Mouse (Mus musculus): ENCODE data around the gene Smdt1. TPM values are rescaled to one million over a fixed set of nuclear protein-coding genes. Genes with fewer than 3 reads are reported as not detected.
"Not testable (repeated sequence)": the region's sequence is repeated elsewhere in the genome, so short reads cannot be mapped to it uniquely, and the experiment has no call there.

The Smdt1 gene
- polyA plus RNA-seq, 1 experiment from 2014 or later = 324 TPM

GRCm38 (mm10) chr15:82358431-82359260 is 19.9 kb downstream of the Smdt1 start:
- no peaks in the 10 kb centered on the region for H3K9me3 ChIP-seq
- no peak overlapping the region for H3K9ac ChIP-seq (replicated peaks)
- no peak overlapping the region for H3K27ac ChIP-seq
- WGBS = 68% methylated on average over 22 of the region's 22 CpGs
- H3K4me1 ChIP-seq (replicated peaks) = peaks cover 6% of the 10 kb centered on the region
- H3K27me3 ChIP-seq = no peaks in the 10 kb centered on the region
- no peaks in the 10 kb centered on the region for H3K36me3 ChIP-seq
- H3K4me2 ChIP-seq (replicated peaks) = no peak overlapping the region
- ATAC-seq = no peak
- no peak overlapping the region for H3K4me3 ChIP-seq (replicated peaks)

GRCm38 (mm10) chr15:82361459-82362018 is 22.8 kb downstream of the Smdt1 start:
- Histone ChIP-seq H3K27me3 (no peaks in the 10 kb centered on the region), H3K4me2 (replicated peaks) (no peak overlapping the region), H3K9me3 (no peaks in the 10 kb centered on the region), H3K4me1 (replicated peaks) (no peaks in the 10 kb centered on the region), H3K27ac (no peak overlapping the region), H3K9ac (replicated peaks) (no peak overlapping the region), H3K36me3 (no peaks in the 10 kb centered on the region), H3K4me3 (replicated peaks) (no peak overlapping the region)
- WGBS = 79% methylated on average over 11 of the region's 11 CpGs
- no peak for ATAC-seq

GRCm38 (mm10) chr15:82362234-82362633 is 23.5 kb downstream of the Smdt1 start:
- H3K4me2 ChIP-seq (replicated peaks) = no peak overlapping the region
- no peak overlapping the region for H3K27ac ChIP-seq
- no peak overlapping the region for H3K4me3 ChIP-seq (replicated peaks)
- no peak overlapping the region for H3K9ac ChIP-seq (replicated peaks)
- H3K27me3 ChIP-seq = no peaks in the 10 kb centered on the region
- ATAC-seq = no peak
- no peaks in the 10 kb centered on the region for H3K36me3 ChIP-seq
- 96% methylated on average over 4 of the region's 4 CpGs for WGBS
- H3K4me1 ChIP-seq (replicated peaks) = no peaks in the 10 kb centered on the region
- H3K9me3 ChIP-seq = no peaks in the 10 kb centered on the region

- H3K9me3 ChIP-seq; H3K9ac ChIP-seq (replicated peaks); H3K4me1 ChIP-seq (replicated peaks); H3K4me2 ChIP-seq (replicated peaks); H3K27me3 ChIP-seq; ATAC-seq; H3K4me3 ChIP-seq (replicated peaks); H3K36me3 ChIP-seq; H3K27ac ChIP-seq: not testable (repeated sequence)
- 84% methylated on average over 7 of the region's 12 CpGs for whole genome bisulfite sequencing
Observed at GRCm38 (mm10) chr15:82363801-82364200, 25.0 kb downstream of the Smdt1 start.

GRCm38 (mm10) chr15:82364561-82364960 is 25.8 kb downstream of the Smdt1 start:
- H3K9me3 ChIP-seq; H3K27ac ChIP-seq; ATAC-seq; H3K9ac ChIP-seq (replicated peaks); H3K4me2 ChIP-seq (replicated peaks); H3K27me3 ChIP-seq; H3K4me1 ChIP-seq (replicated peaks); H3K36me3 ChIP-seq; H3K4me3 ChIP-seq (replicated peaks): not testable (repeated sequence)
- 13% methylated on average over 6 of the region's 9 CpGs for WGBS

GRCm38 (mm10) chr15:82368146-82368545 is 29.4 kb downstream of the Smdt1 start:
- H3K4me2 ChIP-seq (replicated peaks) = no peak overlapping the region
- no peaks in the 10 kb centered on the region for H3K4me1 ChIP-seq (replicated peaks)
- H3K36me3 ChIP-seq = no peaks in the 10 kb centered on the region
- no peak overlapping the region for H3K27ac ChIP-seq
- H3K27me3 ChIP-seq = no peaks in the 10 kb centered on the region
- 95% methylated on average over 4 of the region's 4 CpGs for WGBS
- no peak overlapping the region for H3K4me3 ChIP-seq (replicated peaks)
- no peaks in the 10 kb centered on the region for H3K9me3 ChIP-seq
- H3K9ac ChIP-seq (replicated peaks) = no peak overlapping the region
- ATAC-seq = no peak

GRCm38 (mm10) chr15:82368851-82369250 is 30.1 kb downstream of the Smdt1 start:
- no peak for ATAC-seq
- 100% methylated on average over 1 of the region's 1 CpGs for WGBS
- Histone ChIP-seq H3K27ac (no peak overlapping the region), H3K9ac (replicated peaks) (no peak overlapping the region), H3K4me1 (replicated peaks) (no peaks in the 10 kb centered on the region), H3K36me3 (no peaks in the 10 kb centered on the region), H3K27me3 (no peaks in the 10 kb centered on the region), H3K9me3 (no peaks in the 10 kb centered on the region), H3K4me3 (replicated peaks) (no peak overlapping the region), H3K4me2 (replicated peaks) (no peak overlapping the region)

- no peak for ATAC-seq
- no peak overlapping the region for H3K27ac ChIP-seq
- peaks cover 7% of the 10 kb centered on the region for H3K4me1 ChIP-seq (replicated peaks)
- 94% methylated on average over 6 of the region's 6 CpGs for WGBS
- no peak overlapping the region for H3K9ac ChIP-seq (replicated peaks)
- no peaks in the 10 kb centered on the region for H3K27me3 ChIP-seq
- no peak overlapping the region for H3K4me3 ChIP-seq (replicated peaks)
- no peaks in the 10 kb centered on the region for H3K36me3 ChIP-seq
- H3K4me2 ChIP-seq (replicated peaks) = no peak overlapping the region
- no peaks in the 10 kb centered on the region for H3K9me3 ChIP-seq
Observed at GRCm38 (mm10) chr15:82372446-82372845, 33.7 kb downstream of the Smdt1 start.

- Histone ChIP-seq H3K27ac (no peak overlapping the region), H3K36me3 (no peaks in the 10 kb centered on the region), H3K4me3 (replicated peaks) (no peak overlapping the region), H3K4me2 (replicated peaks) (no peak overlapping the region), H3K9ac (replicated peaks) (no peak overlapping the region), H3K9me3 (no peaks in the 10 kb centered on the region), H3K4me1 (replicated peaks) (peaks cover 7% of the 10 kb centered on the region), H3K27me3 (no peaks in the 10 kb centered on the region)
- no peak for ATAC-seq
- WGBS = 92% methylated on average over 5 of the region's 5 CpGs
Observed at GRCm38 (mm10) chr15:82372991-82373390, 34.2 kb downstream of the Smdt1 start.

- no peak overlapping the region for H3K4me3 ChIP-seq (replicated peaks)
- H3K36me3 ChIP-seq = no peaks in the 10 kb centered on the region
- no peak for ATAC-seq
- H3K27me3 ChIP-seq = no peaks in the 10 kb centered on the region
- 76% methylated on average over 5 of the region's 5 CpGs for WGBS
- peaks cover 7% of the 10 kb centered on the region for H3K4me1 ChIP-seq (replicated peaks)
- H3K9ac ChIP-seq (replicated peaks) = no peak overlapping the region
- no peaks in the 10 kb centered on the region for H3K9me3 ChIP-seq
- H3K4me2 ChIP-seq (replicated peaks) = no peak overlapping the region
- H3K27ac ChIP-seq = no peak overlapping the region
Observed at GRCm38 (mm10) chr15:82374437-82374836, 35.7 kb downstream of the Smdt1 start.

- H3K27ac ChIP-seq = no peak overlapping the region
- no peak overlapping the region for H3K4me3 ChIP-seq (replicated peaks)
- no peaks in the 10 kb centered on the region for H3K36me3 ChIP-seq
- no peak overlapping the region for H3K9ac ChIP-seq (replicated peaks)
- ATAC-seq = no peak
- no peaks in the 10 kb centered on the region for H3K27me3 ChIP-seq
- no peak overlapping the region for H3K4me2 ChIP-seq (replicated peaks)
- no peaks in the 10 kb centered on the region for H3K9me3 ChIP-seq
- WGBS = 88% methylated on average over 9 of the region's 9 CpGs
- peaks cover 12% of the 10 kb centered on the region for H3K4me1 ChIP-seq (replicated peaks)
Observed at GRCm38 (mm10) chr15:82375855-82376254, 37.1 kb downstream of the Smdt1 start.

- H3K4me3 ChIP-seq (replicated peaks) = no peak overlapping the region
- H3K27me3 ChIP-seq = no peaks in the 10 kb centered on the region
- H3K9ac ChIP-seq (replicated peaks) = no peak overlapping the region
- H3K9me3 ChIP-seq = no peaks in the 10 kb centered on the region
- peaks cover 16% of the 10 kb centered on the region for H3K4me1 ChIP-seq (replicated peaks)
- no peaks in the 10 kb centered on the region for H3K36me3 ChIP-seq
- no peak overlapping the region for H3K4me2 ChIP-seq (replicated peaks)
- ATAC-seq = no peak
- H3K27ac ChIP-seq = 0 out of 2 replicates have a peak overlapping the region, but pooled peaks have one; percentile 19
- 63% methylated on average over 17 of the region's 17 CpGs for WGBS
Observed at GRCm38 (mm10) chr15:82376393-82377138, 37.8 kb downstream of the Smdt1 start.

Measured in midbrain, embryonic 13.5 days (tissue).